Mouse (Mus musculus): ENCODE data around the gene Trabd2b.

GRCm38 (mm10) chr4:114599121-114599520, 192.6 kb downstream of the Trabd2b start:
- TF ChIP-seq CTCF (IDR thresholded peaks at IDR 0.05; ENCODE audit: low read depth) (peak; percentile 65), EP300 (IDR thresholded peaks at IDR 0.05; ENCODE audit: low read depth) (no peak)

All from heart, postnatal 0 days (tissue).